Mouse (Mus musculus): ENCODE data around the gene 3110082I17Rik. TPM values are rescaled to one million over a fixed set of nuclear protein-coding genes. Genes with fewer than 3 reads are reported as not detected.

3110082I17Rik gene
- total and polyA plus RNA-seq, 3 experiments: 16.4 to 48.6 (median 18.8) TPM

DNA sequence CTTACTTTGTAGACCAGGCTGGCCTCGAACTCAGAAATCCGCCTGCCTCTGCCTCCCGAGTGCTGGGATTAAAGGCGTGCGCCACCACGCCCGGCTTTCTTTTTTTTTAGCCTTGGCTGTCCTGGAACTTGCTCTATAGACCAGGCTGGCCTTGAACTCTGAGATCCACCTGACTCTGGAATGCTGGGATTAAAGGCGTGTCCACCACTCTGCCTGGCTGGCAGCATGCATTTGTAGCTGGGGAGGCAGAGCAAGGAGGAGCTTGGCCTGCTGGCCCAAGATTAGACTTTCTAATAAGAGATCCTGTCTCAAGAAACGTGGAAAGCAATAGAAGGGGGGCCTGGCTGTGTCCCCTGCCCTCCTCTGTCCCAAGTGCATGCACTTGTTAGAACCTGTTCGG lies 20.1 kb upstream of the 3110082I17Rik start:
- no peak for DNase-seq (ENCODE audit: low spot score)
- Histone ChIP-seq H3K36me3 (replicated peaks) (peaks cover 76% of the 10 kb centered on the region), H3K27me3 (ENCODE audit: insufficient read depth, low read length) (no peaks in the 10 kb centered on the region), H3K9me3 (replicated peaks) (no peaks in the 10 kb centered on the region), H3K4me1 (ENCODE audit: insufficient read depth, low read depth, low read length) (peaks cover 23% of the 10 kb centered on the region), H3K4me3 (ENCODE audit: low read depth, low read length) (no peak overlapping the region)
- no peak for ATAC-seq (ENCODE audit: extremely low read depth, insufficient number of reproducible peaks, low FRiP score, poor library complexity, severe bottlenecking)
- no peak for TF ChIP-seq TAL1 (conservative IDR thresholded peaks at IDR 0.05; ENCODE audit: low read depth, low read length)
- no peak for TF ChIP-seq GATA2 (IDR thresholded peaks at IDR 0.05; ENCODE audit: borderline replicate concordance, low read depth, low read length)
- no peak for TF ChIP-seq POLR2AphosphoS5 (IDR thresholded peaks at IDR 0.05; ENCODE audit: insufficient replicate concordance, low read depth, low read length)
- no peak for TF ChIP-seq CTCF (IDR thresholded peaks at IDR 0.05; ENCODE audit: low read depth, low read length)
- no peak for TF ChIP-seq GATA1 (IDR thresholded peaks at IDR 0.05; ENCODE audit: borderline replicate concordance, low read length)

DNA sequence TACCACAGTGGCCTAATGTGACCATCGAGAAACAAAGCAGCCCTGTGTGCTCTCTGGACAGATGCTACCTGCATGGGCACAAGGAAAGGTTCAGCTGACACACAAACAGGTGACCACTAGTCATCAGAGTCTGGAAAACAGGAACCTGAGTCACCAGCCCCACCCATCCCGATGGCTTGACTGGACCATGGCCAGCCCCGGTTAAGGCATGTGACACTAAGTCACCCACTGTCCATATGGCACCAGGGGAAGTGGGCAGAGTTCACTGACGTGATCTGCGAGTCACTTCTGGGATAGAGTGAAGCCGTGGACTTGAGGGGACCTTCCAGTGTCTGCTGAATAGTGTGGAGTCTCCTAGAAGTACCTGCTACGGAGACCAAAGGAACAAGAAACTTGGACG lies 18.8 kb upstream of the 3110082I17Rik start:
- TF ChIP-seq CTCF (IDR thresholded peaks at IDR 0.05; ENCODE audit: low read depth, low read length) (no peak), GATA1 (IDR thresholded peaks at IDR 0.05; ENCODE audit: borderline replicate concordance, low read length) (no peak), TAL1 (conservative IDR thresholded peaks at IDR 0.05; ENCODE audit: low read depth, low read length) (no peak), POLR2AphosphoS5 (IDR thresholded peaks at IDR 0.05; ENCODE audit: insufficient replicate concordance, low read depth, low read length) (no peak), GATA2 (IDR thresholded peaks at IDR 0.05; ENCODE audit: borderline replicate concordance, low read depth, low read length) (no peak)
- Histone ChIP-seq H3K4me1 (ENCODE audit: insufficient read depth, low read depth, low read length) (peaks cover 18% of the 10 kb centered on the region), H3K27me3 (ENCODE audit: insufficient read depth, low read length) (no peaks in the 10 kb centered on the region), H3K36me3 (replicated peaks) (peaks cover 89% of the 10 kb centered on the region), H3K9me3 (replicated peaks) (no peaks in the 10 kb centered on the region), H3K4me3 (ENCODE audit: low read depth, low read length) (no peak overlapping the region)
- ATAC-seq (ENCODE audit: extremely low read depth, insufficient number of reproducible peaks, low FRiP score, poor library complexity, severe bottlenecking) (no peak), DNase-seq (ENCODE audit: low spot score) (no peak)

DNA sequence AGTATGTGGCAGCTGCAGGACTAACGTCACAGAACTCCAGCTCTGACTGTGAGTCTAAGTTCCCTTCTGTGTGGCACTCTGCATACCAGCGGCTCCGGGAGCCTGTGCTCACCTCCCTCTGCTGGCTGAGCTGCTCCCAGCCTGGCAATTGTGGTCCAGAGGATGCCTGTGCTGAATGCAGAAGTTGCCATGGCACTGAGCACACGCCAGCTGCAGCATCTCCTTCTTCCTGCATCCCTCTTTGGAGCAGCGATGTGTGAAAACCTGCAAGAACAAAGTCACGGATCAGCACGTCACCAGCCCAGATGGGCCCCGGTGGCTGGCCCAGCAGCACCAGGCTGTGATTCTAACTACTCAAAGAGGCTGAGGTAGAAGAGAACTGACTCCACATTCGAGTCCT lies 14.4 kb upstream of the 3110082I17Rik start:
- Histone ChIP-seq H3K27me3 (ENCODE audit: insufficient read depth, low read length) (no peaks in the 10 kb centered on the region), H3K9me3 (replicated peaks) (no peaks in the 10 kb centered on the region), H3K4me1 (ENCODE audit: insufficient read depth, low read depth, low read length) (no peaks in the 10 kb centered on the region), H3K36me3 (replicated peaks) (peaks cover 95% of the 10 kb centered on the region), H3K4me3 (ENCODE audit: low read depth, low read length) (no peak overlapping the region)
- no peak for DNase-seq (ENCODE audit: low spot score)
- ATAC-seq (ENCODE audit: extremely low read depth, insufficient number of reproducible peaks, low FRiP score, poor library complexity, severe bottlenecking): no peak
- no peak for TF ChIP-seq GATA1 (IDR thresholded peaks at IDR 0.05; ENCODE audit: borderline replicate concordance, low read length)
- no peak for TF ChIP-seq POLR2AphosphoS5 (IDR thresholded peaks at IDR 0.05; ENCODE audit: insufficient replicate concordance, low read depth, low read length)
- TF ChIP-seq TAL1 (conservative IDR thresholded peaks at IDR 0.05; ENCODE audit: low read depth, low read length): no peak
- TF ChIP-seq GATA2 (IDR thresholded peaks at IDR 0.05; ENCODE audit: borderline replicate concordance, low read depth, low read length): no peak

DNA sequence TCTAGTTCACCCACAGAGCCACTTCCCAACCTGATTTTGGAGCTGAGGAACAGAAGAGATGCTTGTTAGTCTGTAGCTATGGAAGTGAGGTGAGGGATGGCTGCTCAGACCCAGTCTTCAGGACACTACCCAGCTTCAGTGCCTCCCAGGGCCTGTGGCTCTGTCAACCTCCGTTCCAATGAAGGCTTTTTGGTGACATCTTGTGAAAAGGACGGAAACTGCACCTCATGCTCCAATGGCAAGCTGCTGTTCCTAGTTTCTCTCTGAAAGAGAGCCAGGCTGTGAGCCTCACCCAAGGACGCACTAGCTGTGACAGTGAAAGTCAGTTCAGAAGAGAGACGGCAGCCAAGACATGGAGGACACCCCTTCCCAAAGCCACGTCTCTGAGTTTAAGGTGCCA lies 7.7 kb upstream of the 3110082I17Rik start:
- ATAC-seq (ENCODE audit: extremely low read depth, insufficient number of reproducible peaks, low FRiP score, poor library complexity, severe bottlenecking) (no peak), DNase-seq (ENCODE audit: low spot score) (no peak)
- H3K36me3 ChIP-seq (replicated peaks): peaks cover 30% of the 10 kb centered on the region
- no peaks in the 10 kb centered on the region for H3K9me3 ChIP-seq (replicated peaks)
- no peak overlapping the region for H3K4me3 ChIP-seq (ENCODE audit: low read depth, low read length)
- peaks cover 7% of the 10 kb centered on the region; the same call in 1 of the 2 replicates for H3K27me3 ChIP-seq (ENCODE audit: insufficient read depth, low read length)
- TF ChIP-seq CTCF (IDR thresholded peaks at IDR 0.05; ENCODE audit: low read depth, low read length): no peak
- no peak for TF ChIP-seq GATA2 (IDR thresholded peaks at IDR 0.05; ENCODE audit: borderline replicate concordance, low read depth, low read length)
- TF ChIP-seq POLR2AphosphoS5 (IDR thresholded peaks at IDR 0.05; ENCODE audit: insufficient replicate concordance, low read depth, low read length): no peak
- no peak for TF ChIP-seq GATA1 (IDR thresholded peaks at IDR 0.05; ENCODE audit: borderline replicate concordance, low read length)
- TF ChIP-seq TAL1 (conservative IDR thresholded peaks at IDR 0.05; ENCODE audit: low read depth, low read length): no peak
- peaks cover 10% of the 10 kb centered on the region; the same call in 1 of the 2 replicates for H3K4me1 ChIP-seq (ENCODE audit: insufficient read depth, low read depth, low read length)

DNA sequence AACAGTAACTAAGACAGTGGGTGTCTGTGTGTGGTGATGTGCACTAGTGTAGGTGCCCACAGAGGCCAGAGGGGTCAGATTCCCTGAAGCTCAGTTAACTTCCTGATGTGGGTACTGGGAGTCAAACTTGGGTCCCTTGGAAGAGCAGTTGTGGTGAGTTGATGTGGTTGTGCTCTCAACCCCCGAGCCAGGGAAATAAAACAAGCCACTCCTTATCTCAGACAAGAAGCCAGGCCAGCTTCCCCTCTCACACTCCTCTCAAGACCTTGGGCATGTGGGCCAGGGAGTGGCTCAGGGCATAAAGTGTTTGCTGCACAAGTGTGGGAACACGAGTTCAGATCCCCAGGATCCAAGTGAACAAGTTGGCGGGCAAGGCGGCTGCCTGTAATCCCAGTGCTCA lies 6.5 kb upstream of the 3110082I17Rik start:
- peaks cover 8% of the 10 kb centered on the region; the same call in 1 of the 2 replicates for H3K27me3 ChIP-seq (ENCODE audit: insufficient read depth, low read length)
- peaks cover 10% of the 10 kb centered on the region; the same call in 1 of the 2 replicates for H3K4me1 ChIP-seq (ENCODE audit: insufficient read depth, low read depth, low read length)
- peaks cover 18% of the 10 kb centered on the region for H3K36me3 ChIP-seq (replicated peaks)
- no peak overlapping the region for H3K4me3 ChIP-seq (ENCODE audit: low read depth, low read length)
- TF ChIP-seq POLR2AphosphoS5 (IDR thresholded peaks at IDR 0.05; ENCODE audit: insufficient replicate concordance, low read depth, low read length) (no peak), GATA2 (IDR thresholded peaks at IDR 0.05; ENCODE audit: borderline replicate concordance, low read depth, low read length) (no peak), TAL1 (conservative IDR thresholded peaks at IDR 0.05; ENCODE audit: low read depth, low read length) (no peak), CTCF (IDR thresholded peaks at IDR 0.05; ENCODE audit: low read depth, low read length) (no peak), GATA1 (IDR thresholded peaks at IDR 0.05; ENCODE audit: borderline replicate concordance, low read length) (no peak)
- no peaks in the 10 kb centered on the region for H3K9me3 ChIP-seq (replicated peaks)
- DNase-seq (ENCODE audit: low spot score) (no peak), ATAC-seq (ENCODE audit: extremely low read depth, insufficient number of reproducible peaks, low FRiP score, poor library complexity, severe bottlenecking) (no peak)

DNA sequence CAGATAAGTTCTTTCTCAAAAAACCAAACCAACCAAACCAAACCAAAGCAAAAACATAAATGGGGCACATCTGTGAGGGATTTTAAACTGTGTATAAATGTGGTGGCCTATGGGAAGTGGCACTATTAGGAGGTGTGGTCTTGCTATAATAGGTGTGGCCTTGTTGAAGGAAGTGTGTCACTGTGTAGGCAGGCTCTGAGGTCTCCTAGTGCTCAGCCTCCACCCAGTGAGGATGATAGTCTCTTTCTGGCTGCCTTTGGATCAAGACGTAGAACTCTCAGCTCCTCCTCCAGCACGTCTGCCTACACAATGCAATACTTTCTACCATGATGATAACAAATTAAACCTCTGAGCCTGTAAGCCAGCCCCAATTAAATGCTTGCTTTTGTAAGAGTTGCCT lies 6.0 kb upstream of the 3110082I17Rik start:
- H3K27me3 ChIP-seq (ENCODE audit: insufficient read depth, low read length): peaks cover 8% of the 10 kb centered on the region; the same call in 1 of the 2 replicates
- no peak overlapping the region for H3K4me3 ChIP-seq (ENCODE audit: low read depth, low read length)
- TF ChIP-seq GATA2 (IDR thresholded peaks at IDR 0.05; ENCODE audit: borderline replicate concordance, low read depth, low read length): no peak
- TF ChIP-seq GATA1 (IDR thresholded peaks at IDR 0.05; ENCODE audit: borderline replicate concordance, low read length): no peak
- no peak for TF ChIP-seq POLR2AphosphoS5 (IDR thresholded peaks at IDR 0.05; ENCODE audit: insufficient replicate concordance, low read depth, low read length)
- no peak for TF ChIP-seq TAL1 (conservative IDR thresholded peaks at IDR 0.05; ENCODE audit: low read depth, low read length)
- no peak for TF ChIP-seq CTCF (IDR thresholded peaks at IDR 0.05; ENCODE audit: low read depth, low read length)
- ATAC-seq (ENCODE audit: extremely low read depth, insufficient number of reproducible peaks, low FRiP score, poor library complexity, severe bottlenecking): no peak
- peaks cover 10% of the 10 kb centered on the region; the same call in 1 of the 2 replicates for H3K4me1 ChIP-seq (ENCODE audit: insufficient read depth, low read depth, low read length)
- no peak for DNase-seq (ENCODE audit: low spot score)
- H3K9me3 ChIP-seq (replicated peaks): no peaks in the 10 kb centered on the region
- peaks cover 13% of the 10 kb centered on the region for H3K36me3 ChIP-seq (replicated peaks)
